Mouse (Mus musculus): Measurements from ENCODE around the gene Robo2. TPM values are rescaled to one million over a fixed set of nuclear protein-coding genes. Genes with fewer than 3 reads are reported as not detected.
"Not testable (repeated sequence)": the region's sequence is repeated elsewhere in the genome, so short reads cannot be mapped to it uniquely, and the experiment has no call there.

Gene Robo2
- total RNA-seq, 2 experiments from 2014 or later = 0.78 to 1.6 TPM

- DNase-seq = no peak
Observed at GRCm38 (mm10) chr16:74200705-74201104, 210.9 kb downstream of the Robo2 start.

DNA sequence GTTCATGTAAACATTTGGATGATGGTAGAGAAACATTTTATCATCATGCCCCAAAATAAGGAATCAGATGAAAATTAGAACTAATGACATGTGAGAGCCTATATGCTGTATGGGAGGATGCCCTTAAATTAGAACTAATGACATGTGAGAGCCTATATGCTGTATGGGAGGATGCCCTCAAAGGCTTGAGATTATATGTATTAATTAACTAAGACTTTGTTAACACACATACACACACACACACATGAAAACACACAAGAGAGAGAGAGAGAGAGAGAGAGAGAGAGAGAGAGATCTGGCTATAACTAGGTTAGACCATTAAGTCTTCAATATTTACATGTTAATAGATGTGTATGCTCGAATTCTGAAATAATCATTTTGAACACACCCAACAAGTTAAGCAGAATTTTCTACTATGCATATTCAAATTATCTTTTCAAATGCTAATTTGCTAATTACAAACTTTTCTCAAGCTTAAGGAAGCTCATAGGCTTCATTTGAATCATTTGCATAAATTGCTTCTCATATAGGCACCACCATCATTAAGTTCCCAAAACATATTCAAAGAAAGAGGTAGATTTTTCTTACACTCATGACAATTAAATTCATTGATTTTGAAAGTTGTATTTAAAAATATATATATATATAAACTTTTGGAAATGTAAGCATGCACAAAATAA, 211.5 kb downstream of the Robo2 start:
- no peak for DNase-seq

GRCm38 (mm10) chr16:74192979-74193554, 218.6 kb downstream of the Robo2 start:
- no peak for DNase-seq

- DNase-seq = no peak
Observed at GRCm38 (mm10) chr16:74191621-74192020, 220.0 kb downstream of the Robo2 start.

GRCm38 (mm10) chr16:74182509-74183113, 229.0 kb downstream of the Robo2 start:
- DNase-seq = no peak

DNA sequence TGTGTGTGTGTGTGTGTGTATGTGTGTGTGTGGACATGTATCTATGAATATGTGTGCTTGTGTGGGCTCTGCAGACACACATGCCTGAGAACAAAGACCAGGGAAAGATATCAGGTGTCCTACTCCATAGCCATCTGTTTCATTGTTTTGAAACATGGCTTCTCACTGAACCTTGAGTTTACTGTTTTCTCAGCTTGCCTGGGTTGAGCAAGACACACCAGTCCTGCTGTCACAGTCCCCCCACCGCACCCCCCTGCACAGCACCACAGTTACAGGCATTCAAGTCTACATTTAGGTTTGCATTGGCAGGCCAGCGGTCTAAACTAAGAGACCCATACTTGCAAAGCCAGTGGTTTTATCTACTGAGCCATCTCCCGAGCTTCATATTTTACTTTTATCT, 239.0 kb downstream of the Robo2 start:
- DNase-seq = no peak

GRCm38 (mm10) chr16:74169642-74170041, 242.0 kb downstream of the Robo2 start:
- DNase-seq = no peak

DNA sequence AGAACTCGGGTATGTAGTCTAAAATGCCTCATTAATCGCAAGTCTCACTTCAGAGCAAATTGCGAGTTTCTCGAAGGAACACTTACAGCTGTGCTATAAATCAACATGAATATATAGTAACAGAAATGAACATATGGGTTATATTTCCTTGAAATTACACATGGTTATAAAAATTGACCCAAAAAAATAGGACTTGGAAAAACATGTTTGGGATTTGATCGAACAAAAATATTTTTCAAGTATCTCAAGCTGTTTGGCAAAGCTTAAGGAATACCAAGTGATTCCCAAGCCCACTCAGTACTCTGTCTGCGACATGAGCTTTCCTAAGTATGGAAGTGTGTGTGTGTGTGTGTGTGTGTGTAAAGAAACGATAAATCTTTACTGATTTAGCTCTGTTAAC, 242.5 kb downstream of the Robo2 start:
- DNase-seq = no peak

DNA sequence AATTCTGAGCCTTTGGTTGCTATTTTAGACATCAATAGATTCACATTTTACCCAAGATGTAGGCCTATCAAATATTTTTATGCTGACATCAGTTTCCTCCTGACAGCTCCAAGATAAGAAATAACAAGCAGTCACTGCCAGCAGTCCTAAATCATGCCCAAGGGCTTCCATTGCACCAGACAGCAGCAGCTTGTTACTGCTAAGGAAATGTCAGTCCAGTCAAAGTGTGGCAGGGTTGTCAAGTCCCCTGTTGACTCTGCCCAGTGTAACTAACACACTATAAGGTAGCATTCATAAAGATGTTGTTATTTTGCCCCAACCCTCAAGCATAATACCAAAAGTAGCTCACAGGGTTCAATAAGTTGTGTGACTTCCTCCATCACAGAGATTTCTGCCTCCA, 243.8 kb downstream of the Robo2 start:
- no peak for DNase-seq

DNA sequence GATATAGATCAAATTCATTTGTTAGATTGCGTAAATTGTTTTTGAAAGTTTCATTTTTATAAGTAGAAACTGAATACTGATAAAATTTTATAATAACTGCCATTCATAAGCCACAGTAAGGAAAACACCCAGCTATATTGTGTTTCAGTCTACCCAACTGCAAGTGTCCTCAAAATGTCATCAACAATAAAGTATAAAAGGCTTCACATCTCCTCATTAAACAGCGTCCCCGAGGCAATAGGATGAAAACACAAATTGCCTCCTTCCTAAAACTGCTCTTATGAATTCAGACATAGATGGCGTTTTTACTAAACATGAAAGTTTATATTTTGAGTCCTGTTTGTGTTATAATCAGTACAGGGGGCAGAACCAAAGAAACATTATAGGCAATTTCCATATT, 249.6 kb downstream of the Robo2 start:
- DNase-seq = no peak

GRCm38 (mm10) chr16:74159189-74159588, 252.4 kb downstream of the Robo2 start:
- DNase-seq = no peak

- no peak for DNase-seq
Observed at GRCm38 (mm10) chr16:74136181-74136580, 275.4 kb downstream of the Robo2 start.

- no peak for DNase-seq
Observed at GRCm38 (mm10) chr16:74132833-74133232, 278.8 kb downstream of the Robo2 start.

DNA sequence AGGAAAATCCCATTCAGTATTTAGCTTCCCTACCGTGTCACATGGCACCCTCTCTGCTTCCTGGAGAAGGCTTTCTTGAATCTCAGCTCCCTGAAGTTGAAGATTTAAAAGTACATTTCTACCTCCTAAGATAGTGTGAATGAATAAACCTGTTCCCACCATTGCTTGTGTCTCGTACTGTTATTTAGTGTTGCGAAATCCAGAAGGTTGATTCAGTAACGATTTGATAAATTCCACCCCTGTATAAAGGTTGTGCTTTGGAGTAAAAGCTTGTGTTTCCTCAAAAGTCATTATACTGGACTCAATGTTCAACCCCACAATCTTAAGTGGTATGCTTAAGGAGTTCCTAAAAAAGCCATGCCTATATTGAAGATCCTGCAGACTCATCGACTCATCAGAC, 280.3 kb downstream of the Robo2 start:
- DNase-seq = no peak

- DNase-seq = no peak
Observed at GRCm38 (mm10) chr16:74128443-74128983, 283.1 kb downstream of the Robo2 start.

DNA sequence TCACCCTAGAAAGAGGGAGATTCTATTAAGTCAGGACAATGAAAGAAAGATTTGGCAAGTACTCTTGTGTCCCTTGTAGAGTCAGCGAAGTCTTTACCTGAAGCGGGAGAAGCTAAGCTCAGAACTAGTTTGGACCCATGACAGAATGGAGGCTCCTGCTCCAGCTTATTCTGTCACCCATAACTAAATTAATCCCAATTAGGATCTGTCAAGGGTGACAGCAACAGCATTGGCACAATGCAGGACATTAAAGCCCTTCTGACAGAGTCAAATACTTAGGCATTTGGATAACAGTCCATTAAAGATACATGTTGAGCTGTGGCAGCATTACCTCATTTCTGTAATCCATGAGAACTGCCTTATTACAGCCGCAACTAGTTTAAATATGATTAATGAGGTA, 298.5 kb downstream of the Robo2 start:
- no peak for DNase-seq

GRCm38 (mm10) chr16:74111101-74111500, 300.5 kb downstream of the Robo2 start:
- DNase-seq = no peak

DNA sequence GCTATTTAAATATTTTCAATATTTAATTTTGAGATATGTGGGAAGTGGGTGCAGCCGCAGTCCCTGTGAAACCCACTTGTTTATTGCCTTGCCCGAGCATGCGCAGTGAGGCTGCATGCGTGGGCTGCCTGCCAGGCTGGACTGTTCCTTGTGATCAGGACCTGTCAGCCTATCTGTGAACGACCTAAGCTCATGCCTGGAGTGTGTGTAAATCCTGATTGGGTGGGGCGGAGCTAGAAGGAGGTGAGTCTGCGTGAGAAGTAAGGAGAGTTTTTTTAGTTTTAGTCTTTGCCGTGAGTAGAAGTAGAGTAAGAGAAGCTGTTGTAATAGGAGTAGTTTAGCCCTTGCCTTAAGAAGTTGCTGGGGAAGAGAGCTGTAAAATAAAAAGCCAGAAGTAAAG, 307.2 kb downstream of the Robo2 start:
- not testable (repeated sequence) for DNase-seq

DNA sequence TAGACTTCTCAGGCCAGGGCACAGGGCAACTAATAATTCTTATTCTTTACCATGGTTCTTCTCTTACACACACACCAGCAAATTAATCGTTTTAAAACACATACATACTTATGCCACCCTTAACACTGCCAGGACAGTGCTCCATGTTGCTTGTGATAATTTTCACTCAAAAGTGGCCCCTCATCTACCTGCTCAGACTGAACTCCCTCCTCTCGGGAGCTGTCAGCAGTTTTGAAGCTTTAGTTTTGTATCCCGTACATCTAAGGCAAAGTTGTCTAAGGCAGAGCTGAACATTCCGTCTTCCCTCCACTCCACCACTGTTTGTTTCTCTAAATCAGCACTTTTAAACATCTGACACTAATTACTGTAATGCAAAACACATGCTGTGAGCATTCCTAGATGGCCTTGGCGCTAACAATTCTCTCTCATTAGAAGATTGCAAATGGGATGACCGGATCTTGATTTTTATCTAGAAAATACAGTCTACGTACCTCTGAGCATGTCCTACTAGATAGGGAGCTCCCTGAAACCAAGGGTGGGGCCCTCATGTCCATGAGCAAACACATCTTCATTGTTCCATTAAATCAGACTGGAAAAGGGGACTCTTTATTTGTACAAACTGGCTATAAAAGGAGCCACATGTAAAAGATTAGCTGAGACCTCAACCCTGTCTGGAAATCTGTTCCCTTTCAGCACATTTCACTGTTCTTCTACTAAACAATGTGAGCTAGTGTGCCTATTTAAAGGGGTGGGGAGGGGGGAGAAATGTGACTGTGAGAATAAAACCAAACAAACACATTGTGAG, 318.4 kb downstream of the Robo2 start:
- no peak for DNase-seq

- DNase-seq = no peak
Observed at GRCm38 (mm10) chr16:74089951-74090350, 321.7 kb downstream of the Robo2 start.

DNA sequence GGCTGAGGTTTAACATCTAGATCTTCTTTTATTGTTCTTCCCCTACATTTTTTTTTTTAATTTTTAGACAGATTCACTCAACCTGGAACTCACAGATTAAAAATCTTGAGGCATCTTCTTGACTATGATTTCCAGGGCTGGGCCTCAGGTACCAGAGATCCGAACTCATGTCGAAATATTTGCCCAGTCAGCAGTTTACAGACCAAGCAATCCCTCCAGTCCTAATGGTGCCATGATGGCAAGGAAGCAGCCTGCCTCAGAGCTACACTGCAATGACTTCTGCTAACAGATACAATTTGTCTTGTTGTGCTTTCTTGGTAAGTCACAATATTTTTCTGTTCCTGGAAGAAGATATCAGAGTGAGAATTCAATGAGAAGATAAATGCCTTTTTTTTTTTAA, 327.4 kb downstream of the Robo2 start:
- DNase-seq = no peak

DNA sequence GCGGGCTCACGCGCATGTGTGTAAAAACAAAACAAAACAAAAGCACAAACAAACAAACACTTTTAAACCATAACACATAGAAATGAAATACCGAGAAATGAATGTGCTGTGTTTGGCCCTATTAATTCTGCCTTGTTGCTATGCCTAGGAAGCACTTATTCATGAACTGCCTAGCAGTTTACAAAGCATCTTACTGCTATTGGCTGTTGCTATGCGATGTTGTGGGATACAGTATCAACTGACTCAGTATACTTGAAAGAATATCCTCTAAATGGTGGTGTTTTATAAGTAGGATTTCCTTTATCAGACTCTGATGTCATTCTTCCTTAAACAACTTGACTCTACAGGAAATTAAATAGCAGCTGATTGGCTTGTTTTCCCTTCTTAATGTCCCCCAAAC, 339.0 kb downstream of the Robo2 start:
- DNase-seq = no peak

DNA sequence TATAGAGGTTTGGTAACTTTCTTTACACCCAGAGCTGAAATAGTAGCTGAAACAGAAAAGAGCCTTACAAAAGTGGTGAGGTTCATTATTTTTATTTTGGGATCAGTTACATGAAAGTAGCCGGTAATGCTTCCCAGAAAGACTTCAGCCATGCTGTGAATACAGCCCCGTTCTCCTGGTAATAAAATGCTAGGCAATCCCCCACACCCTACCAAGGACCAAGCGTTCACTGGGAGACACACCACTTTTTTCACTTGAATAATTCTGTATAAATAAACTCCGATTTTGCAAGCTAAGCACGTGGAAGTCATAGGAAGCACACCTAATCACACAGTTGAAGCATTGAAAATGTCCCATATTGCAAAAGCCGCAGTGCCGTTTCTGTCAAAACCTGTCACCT, 341.0 kb downstream of the Robo2 start:
- no peak for DNase-seq

Measured in gastrocnemius, postnatal 25 days (tissue).